Mouse (Mus musculus): ENCODE measurements around the gene Mid1. TPM values are rescaled to one million over a fixed set of nuclear protein-coding genes. Genes with fewer than 3 reads are reported as not detected.

Gene Mid1
- total RNA-seq, 1 experiment, result 201 TPM

DNA sequence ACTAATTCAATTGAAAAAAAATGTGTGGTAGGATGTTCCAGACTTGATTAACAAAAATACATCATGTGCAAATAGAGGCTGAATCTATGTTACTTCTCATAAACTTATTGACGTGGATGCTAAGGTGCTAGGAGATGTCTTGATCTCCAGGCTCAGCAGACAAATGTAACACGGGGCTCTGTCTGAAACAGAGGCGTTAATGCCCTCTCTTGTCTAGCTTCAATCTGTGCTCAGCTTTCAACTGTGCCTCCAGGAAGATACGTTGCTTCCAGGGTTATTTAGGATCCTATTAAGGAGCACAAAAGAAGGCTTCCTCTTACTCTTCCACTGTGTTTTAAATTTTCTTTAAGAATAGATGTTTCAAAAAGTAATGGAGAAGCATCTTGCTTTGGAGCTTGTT, 115.2 kb downstream of the Mid1 start:
- Histone ChIP-seq H3K4me3 (ENCODE audit: insufficient read depth in 1 of 2, low read depth in 1 of 2, low read length in 2 of 2, poor library complexity in 1 of 2, severe bottlenecking in 1 of 2) (no peak overlapping the region), H3K9me3 (ENCODE audit: control insufficient read depth, insufficient read depth, low read depth, low read length) (no peaks in the 10 kb centered on the region), H3K4me1 (ENCODE audit: control insufficient read depth in 2 of 2, insufficient read depth in 2 of 2, low read length in 2 of 2, poor library complexity in 1 of 2) (no peaks in the 10 kb centered on the region), H3K9ac (ENCODE audit: insufficient read depth, low read depth, low read length, poor library complexity, severe bottlenecking) (no peak overlapping the region), H3K27ac (ENCODE audit: insufficient read depth, low read depth, low read length, poor library complexity, severe bottlenecking) (no peak overlapping the region), H3K36me3 (ENCODE audit: control insufficient read depth, insufficient read depth, low read length, poor library complexity, severe bottlenecking) (no peaks in the 10 kb centered on the region)
- in situ Hi-C loops (cut with MboI; ENCODE audit: low sequenced_read_pairs in 2 of 2, unreplicated experiment in 2 of 2), result no loop called here
- no peak for DNase-seq (ENCODE audit: low read depth, low spot score)
- TF ChIP-seq HCFC1 (IDR thresholded peaks at IDR 0.05; ENCODE audit: borderline replicate concordance, insufficient read depth, low read length) (no peak), MAFK (IDR thresholded peaks at IDR 0.05; ENCODE audit: insufficient read depth, low read depth, low read length) (no peak), CHD2 (IDR thresholded peaks at IDR 0.05; ENCODE audit: low read depth, low read length) (no peak), ZC3H11A (IDR thresholded peaks at IDR 0.05; ENCODE audit: borderline replicate concordance, low read depth, low read length) (no peak), ZNF384 (IDR thresholded peaks at IDR 0.05; ENCODE audit: low read depth, low read length) (no peak)

DNA sequence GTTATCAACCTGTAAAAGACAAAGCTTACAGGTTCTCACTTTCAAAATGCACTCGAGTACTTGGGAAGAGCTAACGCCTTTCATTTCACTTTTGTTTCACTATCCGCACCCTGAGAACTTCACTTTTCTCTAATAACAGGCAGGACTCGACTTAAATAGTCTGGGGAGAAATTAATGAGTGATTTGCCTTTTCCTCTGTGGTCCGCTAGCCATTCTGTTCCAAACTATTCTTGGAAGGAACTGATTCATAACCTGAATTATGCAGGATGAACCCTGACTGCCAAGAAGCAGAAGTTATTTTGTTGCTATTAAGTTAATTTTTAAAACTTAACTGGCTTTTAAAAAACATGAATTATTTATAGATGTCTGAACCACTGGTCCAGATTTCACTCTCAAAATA, 120.8 kb downstream of the Mid1 start:
- in situ Hi-C loops (cut with MboI; ENCODE audit: low sequenced_read_pairs in 2 of 2, unreplicated experiment in 2 of 2), result no loop called here
- H3K36me3 ChIP-seq (ENCODE audit: control insufficient read depth, insufficient read depth, low read length, poor library complexity, severe bottlenecking), result no peaks in the 10 kb centered on the region

DNA sequence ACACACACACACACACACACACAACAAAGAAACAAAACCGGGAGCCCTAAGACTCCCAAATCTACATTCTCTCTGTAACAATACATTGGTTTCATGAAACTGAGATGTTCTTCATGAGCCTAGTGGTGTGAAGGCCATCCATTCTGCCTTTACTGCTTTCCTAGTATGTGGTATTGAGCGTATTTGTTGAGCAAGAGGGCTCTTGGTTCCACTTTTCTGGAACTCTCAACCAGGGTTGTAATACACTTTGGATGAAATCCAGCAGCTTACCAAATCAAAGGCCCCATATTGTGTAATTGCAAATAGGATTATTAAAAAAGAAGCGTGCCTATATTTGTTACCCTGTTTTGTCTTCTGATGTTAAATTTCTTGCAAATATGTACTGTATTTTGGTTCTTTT, 122.7 kb downstream of the Mid1 start:
- H3K36me3 ChIP-seq (ENCODE audit: control insufficient read depth, insufficient read depth, low read length, poor library complexity, severe bottlenecking), result no peaks in the 10 kb centered on the region
- DNase-seq (ENCODE audit: low read depth, low spot score), result no peak
- no peak overlapping the region for H3K27ac ChIP-seq (ENCODE audit: insufficient read depth, low read depth, low read length, poor library complexity, severe bottlenecking)
- H3K9ac ChIP-seq (ENCODE audit: insufficient read depth, low read depth, low read length, poor library complexity, severe bottlenecking), result no peak overlapping the region
- H3K9me3 ChIP-seq (ENCODE audit: control insufficient read depth, insufficient read depth, low read depth, low read length), result no peaks in the 10 kb centered on the region
- no peaks in the 10 kb centered on the region for H3K4me1 ChIP-seq (ENCODE audit: control insufficient read depth in 2 of 2, insufficient read depth in 2 of 2, low read length in 2 of 2, poor library complexity in 1 of 2)
- no peak for TF ChIP-seq HCFC1 (IDR thresholded peaks at IDR 0.05; ENCODE audit: borderline replicate concordance, insufficient read depth, low read length)
- no peak for TF ChIP-seq ZC3H11A (IDR thresholded peaks at IDR 0.05; ENCODE audit: borderline replicate concordance, low read depth, low read length)
- no peak for TF ChIP-seq ZNF384 (IDR thresholded peaks at IDR 0.05; ENCODE audit: low read depth, low read length)
- TF ChIP-seq MAFK (IDR thresholded peaks at IDR 0.05; ENCODE audit: insufficient read depth, low read depth, low read length), result no peak
- no peak for TF ChIP-seq CHD2 (IDR thresholded peaks at IDR 0.05; ENCODE audit: low read depth, low read length)
- in situ Hi-C loops (cut with MboI; ENCODE audit: low sequenced_read_pairs in 2 of 2, unreplicated experiment in 2 of 2), result no loop called here
- no peak overlapping the region for H3K4me3 ChIP-seq (ENCODE audit: insufficient read depth in 1 of 2, low read depth in 1 of 2, low read length in 2 of 2, poor library complexity in 1 of 2, severe bottlenecking in 1 of 2)

More for the DNA sequence above, 120.8 kb downstream of the Mid1 start:
- TF ChIP-seq ZC3H11A (IDR thresholded peaks at IDR 0.05; ENCODE audit: borderline replicate concordance, low read depth, low read length) (no peak), HCFC1 (IDR thresholded peaks at IDR 0.05; ENCODE audit: borderline replicate concordance, insufficient read depth, low read length) (no peak), CHD2 (IDR thresholded peaks at IDR 0.05; ENCODE audit: low read depth, low read length) (no peak), ZNF384 (IDR thresholded peaks at IDR 0.05; ENCODE audit: low read depth, low read length) (no peak), MAFK (IDR thresholded peaks at IDR 0.05; ENCODE audit: insufficient read depth, low read depth, low read length) (no peak)
- no peak for DNase-seq (ENCODE audit: low read depth, low spot score)
- H3K9ac ChIP-seq (ENCODE audit: insufficient read depth, low read depth, low read length, poor library complexity, severe bottlenecking), result no peak overlapping the region
- no peaks in the 10 kb centered on the region for H3K4me1 ChIP-seq (ENCODE audit: control insufficient read depth in 2 of 2, insufficient read depth in 2 of 2, low read length in 2 of 2, poor library complexity in 1 of 2)
- no peaks in the 10 kb centered on the region for H3K9me3 ChIP-seq (ENCODE audit: control insufficient read depth, insufficient read depth, low read depth, low read length)
- no peak overlapping the region for H3K4me3 ChIP-seq (ENCODE audit: insufficient read depth in 1 of 2, low read depth in 1 of 2, low read length in 2 of 2, poor library complexity in 1 of 2, severe bottlenecking in 1 of 2)
- H3K27ac ChIP-seq (ENCODE audit: insufficient read depth, low read depth, low read length, poor library complexity, severe bottlenecking), result no peak overlapping the region

DNA sequence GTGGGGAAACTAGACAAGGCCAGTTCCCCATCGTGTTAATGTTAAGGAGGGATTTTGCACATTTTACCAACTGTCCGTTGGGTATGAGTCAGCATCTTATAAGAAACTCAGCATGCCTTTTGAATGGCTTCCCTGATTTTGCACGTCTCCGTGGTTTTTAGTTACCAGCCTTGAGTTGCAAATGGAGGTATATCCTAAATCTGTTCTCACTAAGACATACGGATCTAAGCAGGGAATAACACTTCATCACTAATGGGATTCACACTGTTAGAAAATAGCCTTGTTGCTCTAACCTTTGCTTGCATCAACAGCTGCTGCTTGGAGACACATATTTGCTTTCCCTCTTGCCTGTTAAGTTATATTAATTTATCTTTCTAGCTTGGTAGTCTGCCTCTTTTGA, 126.3 kb downstream of the Mid1 start:
- TF ChIP-seq ZNF384 (IDR thresholded peaks at IDR 0.05; ENCODE audit: low read depth, low read length) (no peak), HCFC1 (IDR thresholded peaks at IDR 0.05; ENCODE audit: borderline replicate concordance, insufficient read depth, low read length) (no peak), ZC3H11A (IDR thresholded peaks at IDR 0.05; ENCODE audit: borderline replicate concordance, low read depth, low read length) (no peak), CHD2 (IDR thresholded peaks at IDR 0.05; ENCODE audit: low read depth, low read length) (no peak), MAFK (IDR thresholded peaks at IDR 0.05; ENCODE audit: insufficient read depth, low read depth, low read length) (no peak)
- Histone ChIP-seq H3K27ac (ENCODE audit: insufficient read depth, low read depth, low read length, poor library complexity, severe bottlenecking) (no peak overlapping the region), H3K36me3 (ENCODE audit: control insufficient read depth, insufficient read depth, low read length, poor library complexity, severe bottlenecking) (no peaks in the 10 kb centered on the region)

DNA sequence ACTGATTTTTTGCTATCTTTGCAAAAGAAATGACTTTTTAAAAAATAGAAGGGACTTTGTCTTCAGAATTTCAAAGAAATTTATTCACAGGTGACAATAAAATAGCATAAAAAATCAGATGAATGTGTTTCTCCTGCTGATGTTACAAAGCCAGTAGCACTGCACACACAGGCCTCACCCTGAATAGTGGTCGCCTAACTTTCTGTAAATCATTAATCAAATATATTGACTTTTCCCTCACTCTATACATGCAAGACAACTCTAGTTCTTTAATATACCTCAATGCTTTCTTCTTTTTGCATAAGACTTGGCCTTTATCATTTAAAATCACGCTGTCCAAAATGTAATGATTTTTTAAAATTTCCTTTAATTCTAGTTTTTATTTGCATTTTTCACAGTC, 126.8 kb downstream of the Mid1 start:
- TF ChIP-seq ZNF384 (IDR thresholded peaks at IDR 0.05; ENCODE audit: low read depth, low read length) (no peak), MAFK (IDR thresholded peaks at IDR 0.05; ENCODE audit: insufficient read depth, low read depth, low read length) (no peak)
- Histone ChIP-seq H3K27ac (ENCODE audit: insufficient read depth, low read depth, low read length, poor library complexity, severe bottlenecking) (no peak overlapping the region), H3K36me3 (ENCODE audit: control insufficient read depth, insufficient read depth, low read length, poor library complexity, severe bottlenecking) (no peaks in the 10 kb centered on the region), H3K9ac (ENCODE audit: insufficient read depth, low read depth, low read length, poor library complexity, severe bottlenecking) (no peak overlapping the region), H3K9me3 (ENCODE audit: control insufficient read depth, insufficient read depth, low read depth, low read length) (no peaks in the 10 kb centered on the region), H3K4me1 (ENCODE audit: control insufficient read depth in 2 of 2, insufficient read depth in 2 of 2, low read length in 2 of 2, poor library complexity in 1 of 2) (no peaks in the 10 kb centered on the region), H3K4me3 (ENCODE audit: insufficient read depth in 1 of 2, low read depth in 1 of 2, low read length in 2 of 2, poor library complexity in 1 of 2, severe bottlenecking in 1 of 2) (no peak overlapping the region)
- DNase-seq (ENCODE audit: low read depth, low spot score), result no peak
- in situ Hi-C loops (cut with MboI; ENCODE audit: low sequenced_read_pairs in 2 of 2, unreplicated experiment in 2 of 2), result no loop called here

More for the DNA sequence above, 126.3 kb downstream of the Mid1 start:
- H3K4me3 ChIP-seq (ENCODE audit: insufficient read depth in 1 of 2, low read depth in 1 of 2, low read length in 2 of 2, poor library complexity in 1 of 2, severe bottlenecking in 1 of 2), result no peak overlapping the region
- H3K4me1 ChIP-seq (ENCODE audit: control insufficient read depth in 2 of 2, insufficient read depth in 2 of 2, low read length in 2 of 2, poor library complexity in 1 of 2), result no peaks in the 10 kb centered on the region
- no peaks in the 10 kb centered on the region for H3K9me3 ChIP-seq (ENCODE audit: control insufficient read depth, insufficient read depth, low read depth, low read length)
- no peak overlapping the region for H3K9ac ChIP-seq (ENCODE audit: insufficient read depth, low read depth, low read length, poor library complexity, severe bottlenecking)
- no peak for DNase-seq (ENCODE audit: low read depth, low spot score)
- in situ Hi-C loops (cut with MboI; ENCODE audit: low sequenced_read_pairs in 2 of 2, unreplicated experiment in 2 of 2), result no loop called here
